Mouse (Mus musculus) yolk sac, embryonic 10.5 days (tissue): Measurements from ENCODE around the gene Mdga2.

ENCODE experiments used
- DNase-seq: peaks from one replicate; pipeline ENCODE4 v3.0.0-alpha.2; 2017; ENCODE audit warnings: low spot score

The Mdga2 gene

GRCm38 (mm10) chr12:66702781-66703180 is 519.6 kb downstream of the Mdga2 start:
- no peak for DNase-seq

DNA sequence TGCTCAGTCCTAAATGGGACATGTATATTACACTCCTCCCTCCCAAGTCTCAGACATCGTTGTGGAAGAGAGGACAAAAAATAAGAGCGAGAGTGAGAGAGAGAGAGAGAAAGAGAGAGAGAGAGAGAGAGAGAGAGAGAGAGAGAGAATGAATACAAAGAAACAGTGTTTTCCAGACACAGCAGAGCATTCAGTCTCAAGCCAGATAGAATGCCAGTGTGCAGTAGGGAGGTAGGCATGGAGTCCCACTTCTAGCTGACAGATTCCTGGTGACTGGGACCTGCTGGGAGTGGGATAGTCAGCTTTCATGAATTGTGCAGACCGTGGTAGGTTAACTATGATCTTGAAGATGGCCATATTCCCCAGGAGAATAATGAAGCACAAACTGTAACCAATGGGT is 542.8 kb downstream of the Mdga2 start:
- no peak for DNase-seq

DNA sequence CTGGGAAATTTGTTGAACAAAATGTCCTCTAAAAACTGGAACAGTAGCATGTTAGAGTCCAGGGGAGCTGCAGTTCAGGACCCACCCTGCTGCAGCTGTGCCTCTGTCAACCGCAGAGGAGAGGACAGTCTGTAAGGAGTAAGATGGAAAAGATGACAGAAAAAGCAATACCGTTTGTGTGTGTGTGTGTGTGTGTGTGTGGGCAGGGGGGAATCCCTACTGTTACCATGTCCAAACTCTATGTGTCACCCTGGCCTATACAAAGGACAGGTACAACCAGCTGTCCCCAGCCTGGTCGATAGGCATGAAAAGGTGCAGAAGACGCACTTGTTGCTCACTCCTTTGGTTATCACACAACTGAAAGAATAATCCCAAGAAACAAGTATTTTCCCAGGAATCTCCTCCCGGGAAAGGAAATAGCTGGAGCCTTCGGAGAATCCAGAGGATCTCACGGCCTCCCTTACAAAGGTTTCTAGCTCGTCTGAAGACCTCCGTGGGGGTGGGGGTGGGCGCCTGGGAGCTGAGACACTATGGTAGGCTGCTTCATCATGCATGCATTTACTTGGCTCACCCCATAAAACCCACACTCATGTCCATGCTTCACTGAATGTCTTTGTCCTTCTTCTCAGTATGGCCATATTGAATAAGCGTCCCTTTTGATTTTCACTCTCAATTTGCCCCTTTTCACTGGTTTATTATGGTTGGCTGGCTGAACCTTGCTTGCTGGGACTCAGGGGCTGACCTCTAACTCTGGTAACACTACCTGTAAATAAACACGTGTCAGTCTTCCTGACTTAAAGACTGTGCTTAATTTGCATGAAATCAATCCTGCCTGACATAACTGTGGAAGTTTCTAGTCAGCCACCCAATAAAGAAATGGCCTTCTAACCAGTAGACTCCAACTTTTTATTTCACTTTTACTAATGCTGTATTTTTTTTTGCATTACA is 573.5 kb downstream of the Mdga2 start:
- DNase-seq, result no peak

DNA sequence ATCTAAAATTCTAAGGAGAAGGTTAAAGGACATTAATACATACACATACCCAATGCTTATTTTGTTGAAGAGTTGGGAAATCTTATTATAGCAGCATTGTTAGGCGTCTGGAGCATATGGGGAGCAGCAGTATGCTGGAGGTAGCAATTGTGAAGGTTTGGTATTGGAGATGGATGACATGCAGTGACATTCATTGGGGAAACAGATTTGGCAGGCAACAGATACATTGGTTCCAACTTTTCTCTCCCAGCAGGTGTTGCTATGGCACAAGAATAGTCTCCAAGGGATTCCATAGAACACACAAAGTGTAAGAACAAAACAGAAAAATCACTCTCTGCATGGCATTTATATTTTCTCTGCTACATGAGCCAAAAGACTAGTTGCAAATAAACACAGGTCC is 581.9 kb downstream of the Mdga2 start:
- DNase-seq, result no peak

DNA sequence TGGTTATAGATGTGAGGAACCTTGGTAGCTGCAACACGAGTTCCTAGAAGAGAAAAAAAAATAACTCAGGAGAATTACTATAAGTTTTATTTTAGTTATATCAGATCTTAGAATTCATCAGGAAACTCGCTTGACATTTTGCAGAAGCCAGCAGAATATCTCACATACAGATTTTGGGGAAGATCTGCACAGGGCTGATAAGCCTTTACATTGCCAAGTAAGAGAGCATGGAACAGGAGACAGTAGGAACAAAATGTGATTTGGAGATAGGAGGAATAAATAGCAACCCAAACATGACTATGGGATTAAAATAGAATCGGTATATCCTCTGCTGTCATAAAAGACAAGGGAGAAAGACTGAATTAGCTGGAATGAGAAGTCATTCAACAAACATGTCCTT is 602.4 kb downstream of the Mdga2 start:
- DNase-seq, result no peak

- no peak for DNase-seq
Observed at GRCm38 (mm10) chr12:66591617-66592230, 630.6 kb downstream of the Mdga2 start.

DNA sequence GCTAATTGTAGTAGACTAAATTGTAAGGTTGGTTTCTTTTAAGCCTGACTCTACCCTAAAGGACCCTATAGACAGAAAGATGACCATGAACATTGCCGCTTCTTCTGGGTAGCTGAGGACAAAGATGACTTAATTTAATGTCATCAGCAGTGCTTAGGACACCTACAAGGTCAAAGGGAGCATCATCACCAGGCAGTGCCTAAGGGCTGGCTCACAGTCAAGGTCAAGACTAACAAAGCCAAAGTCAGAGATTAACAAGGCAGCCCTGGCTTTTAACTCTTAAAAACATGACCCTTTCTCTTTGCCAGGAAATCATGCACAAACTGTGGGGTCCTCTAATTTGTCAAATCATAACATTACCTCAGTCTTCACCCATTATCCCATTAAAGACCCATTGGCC is 657.0 kb downstream of the Mdga2 start:
- no peak for DNase-seq

DNA sequence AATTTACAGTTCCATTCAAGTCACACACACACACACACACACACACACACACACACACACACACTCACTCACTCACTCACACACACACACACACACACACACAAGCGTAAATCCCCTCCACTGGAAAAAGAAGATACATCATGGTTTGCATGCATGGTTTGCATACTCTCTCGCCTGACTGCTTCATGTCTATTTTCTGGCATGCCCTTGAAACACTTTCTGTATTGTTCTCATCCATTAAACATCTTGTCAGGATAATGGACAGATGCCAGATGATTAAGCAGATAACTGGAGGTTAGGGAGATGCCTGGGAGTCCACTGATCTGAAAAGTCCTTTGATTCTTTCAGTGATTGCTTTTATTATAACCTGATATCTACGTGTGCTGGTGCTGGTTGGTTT is 665.5 kb downstream of the Mdga2 start:
- DNase-seq, result no peak

DNA sequence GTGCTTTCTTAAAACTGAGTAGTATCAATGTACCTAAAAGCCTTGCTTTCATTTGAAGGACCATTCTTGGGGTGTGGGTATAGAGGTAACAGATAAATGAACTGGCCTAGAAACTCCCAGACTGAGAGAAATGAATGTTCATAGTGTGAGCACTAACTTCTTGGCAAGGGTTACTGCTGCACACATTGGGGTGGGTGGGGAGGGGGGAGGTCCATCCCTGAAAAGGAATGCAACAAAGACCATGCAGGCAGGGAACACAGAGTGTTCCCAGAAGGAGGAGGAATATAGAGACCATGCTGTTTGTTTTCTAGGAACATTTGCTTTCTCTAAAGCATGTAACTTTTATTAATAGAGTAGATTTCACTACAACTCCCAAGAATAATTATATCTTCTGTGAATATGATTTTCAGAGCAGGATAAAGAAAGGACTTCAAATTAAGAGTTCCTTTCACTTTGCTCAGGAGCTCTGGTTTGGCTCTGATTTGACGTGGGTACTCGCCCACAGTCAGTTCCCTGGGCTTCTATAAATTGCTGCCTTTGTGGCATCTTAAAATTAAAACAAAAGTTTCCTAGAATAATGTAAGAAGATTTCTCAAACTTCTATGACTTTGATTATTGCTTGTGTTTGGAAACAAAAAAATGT is 666.0 kb downstream of the Mdga2 start:
- DNase-seq, result no peak

- no peak for DNase-seq
Observed at GRCm38 (mm10) chr12:66524973-66525372, 697.4 kb downstream of the Mdga2 start.

GRCm38 (mm10) chr12:66499258-66499657 is 723.1 kb downstream of the Mdga2 start:
- no peak for DNase-seq

- DNase-seq, result no peak
Observed at GRCm38 (mm10) chr12:66470868-66471267, 751.5 kb downstream of the Mdga2 start.

GRCm38 (mm10) chr12:66470243-66470863 is 752.0 kb downstream of the Mdga2 start:
- DNase-seq, result no peak

DNA sequence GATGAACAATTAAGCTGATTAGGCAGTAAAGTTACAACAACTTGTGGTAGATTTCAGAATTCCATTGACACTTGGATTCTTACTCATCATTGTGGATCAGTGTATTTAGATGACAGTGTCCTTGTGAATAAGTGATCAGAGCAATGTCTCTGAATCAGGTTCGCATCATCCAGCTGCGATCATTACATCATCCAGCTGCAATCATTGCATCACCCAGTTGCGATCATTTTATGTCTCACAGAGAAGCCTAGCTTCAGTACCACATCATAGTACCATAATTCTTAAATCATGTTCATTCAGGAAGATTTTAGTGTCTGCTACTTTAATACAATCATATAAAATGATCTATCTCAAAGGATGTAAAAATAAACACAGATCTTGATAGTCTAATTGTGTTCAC is 756.8 kb downstream of the Mdga2 start:
- DNase-seq, result no peak

DNA sequence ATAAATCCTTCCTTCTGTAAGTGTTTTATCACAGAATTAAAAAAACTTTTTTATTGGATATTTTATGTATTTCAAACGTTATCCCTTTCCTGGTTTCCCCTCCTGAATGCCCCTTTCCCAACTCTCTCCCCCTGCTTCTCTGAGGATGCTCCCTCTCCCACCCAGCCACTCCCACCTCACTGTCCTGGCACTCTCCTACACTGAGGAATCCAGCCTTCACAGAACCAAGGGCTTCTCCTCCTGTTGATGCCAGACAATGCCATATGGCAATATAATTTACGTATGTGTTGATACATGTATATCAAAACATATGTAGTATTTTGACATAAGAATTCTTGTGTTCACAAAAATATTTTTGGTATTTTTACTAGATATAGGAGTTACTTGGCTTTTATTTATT is 779.0 kb downstream of the Mdga2 start:
- DNase-seq, result no peak
